Mouse (Mus musculus) neural tube, embryonic 15.5 days (tissue): ENCODE results near the gene Glis2. TPM values are rescaled to one million over a fixed set of nuclear protein-coding genes. Genes with fewer than 3 reads are reported as not detected.

Experiments used
- ATAC-seq: fragments of 200-750 bp; cut with Nextera tagmentation; 2 replicates; pipeline ENCODE4 v1.8.0; 2017; ENCODE audit warnings: mild to moderate bottlenecking, moderate TSS enrichment, moderate library complexity; ENCODE audit not compliant: low FRiP score
- H3K27ac ChIP-seq: fragments of 300-500 bp; sonication (generic); replicated peaks from 2 replicates; pipeline ENCODE4 v1.5.1; 2015; ENCODE audit warnings: mild to moderate bottlenecking, inconsistent platforms
- H3K27me3 ChIP-seq: fragments of 300-500 bp; sonication (generic); replicated peaks from 2 replicates; pipeline ENCODE4 v1.6.1; 2015; ENCODE audit warnings: inconsistent platforms
- H3K36me3 ChIP-seq: fragments of 300-500 bp; sonication (generic); 2 replicates; pipeline ENCODE4 v1.6.1; 2015; ENCODE audit warnings: inconsistent platforms
- H3K4me1 ChIP-seq: fragments of 300-500 bp; sonication (generic); 2 replicates; pipeline ENCODE4 v1.6.1; 2015; ENCODE audit warnings: inconsistent platforms
- H3K4me2 ChIP-seq: fragments of 300-500 bp; sonication (generic); 2 replicates; pipeline ENCODE4 v1.6.1; 2015; ENCODE audit warnings: inconsistent platforms, mild to moderate bottlenecking, moderate library complexity
- H3K4me3 ChIP-seq: fragments of 300-500 bp; sonication (generic); replicated peaks from 2 replicates; pipeline ENCODE4 v1.5.1; 2015; ENCODE audit warnings: mild to moderate bottlenecking, inconsistent platforms
- H3K9ac ChIP-seq: fragments of 300-500 bp; sonication (generic); replicated peaks from 2 replicates; pipeline ENCODE4 v1.6.1; 2015; ENCODE audit warnings: mild to moderate bottlenecking, inconsistent platforms
- H3K9me3 ChIP-seq: fragments of 300-500 bp; sonication (generic); replicated peaks from 2 replicates; pipeline ENCODE4 v1.6.1; 2016; ENCODE audit warnings: inconsistent platforms
- WGBS: fragments of 180-500 bp; shearing (Covaris S2); methylation state at CpG from one replicate; pipeline ENCODE4 v1.1.7; 2015; ENCODE audit warnings: mixed read lengths; 5-methylcytosine and 5-hydroxymethylcytosine counted together
- polyA plus RNA-seq: library from polyadenylated mRNA; unstranded; fragments of >200 nt; fragmentation: Nextera tagmentation; extraction: Ambion mirVana; gene quantifications from 2 replicates; pipeline ENCODE4 v1.2.1, GENCODE M21; 2015

Glis2 gene
- polyA plus RNA-seq, 1 experiment from 2014 or later = 18.7 TPM

- Histone ChIP-seq H3K27ac (no peak overlapping the region), H3K9ac (no peak overlapping the region), H3K4me3 (no peak overlapping the region), H3K4me1 (peaks cover 20% of the 10 kb centered on the region), H3K36me3 (no peaks in the 10 kb centered on the region), H3K27me3 (no peaks in the 10 kb centered on the region), H3K4me2 (no peak overlapping the region), H3K9me3 (no peaks in the 10 kb centered on the region)
- no peak for ATAC-seq
- 79% methylated on average over 5 of the region's 5 CpGs for WGBS
Measured at GRCm38 (mm10) chr16:4584438-4584837, 10.1 kb upstream of the Glis2 start.

- Histone ChIP-seq H3K4me3 (peak overlapping the region; percentile 53), H3K4me1 (peaks cover 20% of the 10 kb centered on the region), H3K27me3 (no peaks in the 10 kb centered on the region), H3K27ac (peak overlapping the region; percentile 79), H3K9ac (peak overlapping the region; percentile 46), H3K4me2 (peak overlapping the region; percentile 72), H3K9me3 (no peaks in the 10 kb centered on the region), H3K36me3 (0 out of 2 replicates have a peak, but pooled peaks cover 3% of the 10 kb centered on the region)
- peak; percentile 56 for ATAC-seq
- WGBS = 9% methylated on average over 14 of the region's 14 CpGs
Measured at GRCm38 (mm10) chr16:4585642-4586530, 8.6 kb upstream of the Glis2 start.

- under 1% methylated on average over 43 of the region's 43 CpGs for WGBS
- 0 out of 2 replicates have a peak, but pooled peaks cover 4% of the 10 kb centered on the region for H3K36me3 ChIP-seq
- peak; percentile 94 for ATAC-seq
Measured at GRCm38 (mm10) chr16:4586531-4587123, 7.9 kb upstream of the Glis2 start.

GRCm38 (mm10) chr16:4587516-4588210 is 6.8 kb upstream of the Glis2 start:
- WGBS = 56% methylated on average over 5 of the region's 5 CpGs

More at GRCm38 (mm10) chr16:4586531-4587123, 7.9 kb upstream of the Glis2 start:
- Histone ChIP-seq H3K9me3 (no peaks in the 10 kb centered on the region), H3K4me1 (peaks cover 20% of the 10 kb centered on the region), H3K27ac (peak overlapping the region; percentile 79), H3K4me2 (peak overlapping the region; percentile 72), H3K27me3 (no peaks in the 10 kb centered on the region), H3K4me3 (peak overlapping the region; percentile 53), H3K9ac (peak overlapping the region; percentile 46)

GRCm38 (mm10) chr16:4590236-4590635 is 4.3 kb upstream of the Glis2 start:
- peaks cover 44% of the 10 kb centered on the region for H3K4me1 ChIP-seq
- H3K36me3 ChIP-seq = 0 out of 2 replicates have a peak, but pooled peaks cover 4% of the 10 kb centered on the region
- WGBS = 94% methylated on average over 9 of the region's 9 CpGs
- H3K9ac ChIP-seq = no peak overlapping the region
- H3K27me3 ChIP-seq = no peaks in the 10 kb centered on the region
- ATAC-seq = no peak
- no peak overlapping the region for H3K27ac ChIP-seq
- no peak overlapping the region for H3K4me3 ChIP-seq
- H3K4me2 ChIP-seq = no peak overlapping the region
- no peaks in the 10 kb centered on the region for H3K9me3 ChIP-seq

More at GRCm38 (mm10) chr16:4587516-4588210, 6.8 kb upstream of the Glis2 start:
- Histone ChIP-seq H3K36me3 (0 out of 2 replicates have a peak, but pooled peaks cover 4% of the 10 kb centered on the region), H3K9me3 (no peaks in the 10 kb centered on the region), H3K4me1 (peaks cover 28% of the 10 kb centered on the region), H3K4me2 (no peak overlapping the region), H3K4me3 (no peak overlapping the region), H3K27ac (peak overlapping the region; percentile 79), H3K27me3 (no peaks in the 10 kb centered on the region), H3K9ac (0 out of 2 replicates have a peak overlapping the region, but pooled peaks have one; percentile 7)
- ATAC-seq = no peak

GRCm38 (mm10) chr16:4592909-4593875 is 1.3 kb upstream of the Glis2 start:
- WGBS = 9% methylated on average over 32 of the region's 32 CpGs
- peak overlapping the region; percentile 88 for H3K9ac ChIP-seq
- no peak for ATAC-seq
- peak overlapping the region; percentile 82 for H3K4me3 ChIP-seq
- H3K4me2 ChIP-seq = peak overlapping the region; percentile 95
- H3K27me3 ChIP-seq = no peaks in the 10 kb centered on the region
- H3K9me3 ChIP-seq = no peaks in the 10 kb centered on the region
- peaks cover 54% of the 10 kb centered on the region for H3K4me1 ChIP-seq
- H3K36me3 ChIP-seq = 0 out of 2 replicates have a peak, but pooled peaks cover 4% of the 10 kb centered on the region
- H3K27ac ChIP-seq = peak overlapping the region; percentile 94

GRCm38 (mm10) chr16:4594814-4595526 is 457 bp downstream of the Glis2 start:
- H3K4me2 ChIP-seq = peak overlapping the region; percentile 95
- peaks cover 72% of the 10 kb centered on the region for H3K4me1 ChIP-seq
- peak; percentile 46 for ATAC-seq

GRCm38 (mm10) chr16:4595527-4595963 is 1.0 kb downstream of the Glis2 start:
- Histone ChIP-seq H3K4me3 (peak overlapping the region; percentile 82), H3K27ac (peak overlapping the region; percentile 94), H3K4me2 (peak overlapping the region; percentile 95), H3K27me3 (no peaks in the 10 kb centered on the region), H3K36me3 (0 out of 2 replicates have a peak, but pooled peaks cover 3% of the 10 kb centered on the region), H3K4me1 (peaks cover 77% of the 10 kb centered on the region), H3K9ac (peak overlapping the region; percentile 88), H3K9me3 (no peaks in the 10 kb centered on the region)
- 1% methylated on average over 5 of the region's 5 CpGs for WGBS
- no peak for ATAC-seq

More at GRCm38 (mm10) chr16:4594814-4595526, 457 bp downstream of the Glis2 start:
- Histone ChIP-seq H3K9ac (peak overlapping the region; percentile 88), H3K36me3 (0 out of 2 replicates have a peak, but pooled peaks cover 4% of the 10 kb centered on the region), H3K4me3 (peak overlapping the region; percentile 82), H3K27me3 (no peaks in the 10 kb centered on the region), H3K9me3 (no peaks in the 10 kb centered on the region), H3K27ac (peak overlapping the region; percentile 94)
- WGBS = under 1% methylated on average over 49 of the region's 52 CpGs

- no peaks in the 10 kb centered on the region for H3K36me3 ChIP-seq
- H3K4me2 ChIP-seq = peak overlapping the region; percentile 95
- H3K4me1 ChIP-seq = peaks cover 83% of the 10 kb centered on the region
- H3K9ac ChIP-seq = peak overlapping the region; percentile 88
- peak overlapping the region; percentile 82 for H3K4me3 ChIP-seq
- WGBS = 8% methylated on average over 3 of the region's 3 CpGs
- no peaks in the 10 kb centered on the region for H3K27me3 ChIP-seq
- H3K9me3 ChIP-seq = no peaks in the 10 kb centered on the region
- H3K27ac ChIP-seq = peak overlapping the region; percentile 94
- ATAC-seq = 0 out of 2 replicates have a peak, but pooled peaks have one; percentile 3
Measured at GRCm38 (mm10) chr16:4596141-4596728, 1.7 kb downstream of the Glis2 start.
